Mouse (Mus musculus) left cerebral cortex, adult 8-10 months (tissue): Measurements from ENCODE around the gene Ubd. TPM values are rescaled to one million over a fixed set of nuclear protein-coding genes. Genes with fewer than 3 reads are reported as not detected.

Experiments
- total RNA-seq, 4 experiments: library from RNA; stranded (reverse); gene quantifications; 2 replicates each; pipeline ENCODE4 v1.2.4; 2022

Gene Ubd
- total RNA-seq, 4 experiments from 2014 or later: not detected

Other genes with a start within 250 kb of the Ubd start
- gene Ppp1r11, start 242.2 kb upstream of the Ubd start, total RNA-seq: 100 to 1,000 TPM; 107 to 144 (median 137) TPM
- gene Znrd1, start 235.3 kb upstream of the Ubd start, total RNA-seq: 10 to 100 TPM; 23.9 to 39.6 (median 33.0) TPM
- 1 to 10 TPM; 4.7 to 7.3 (median 6.6) TPM for gene Znrd1as, start 235.3 kb upstream of the Ubd start, total RNA-seq
- gene 2410137M14Rik, start 212.7 kb upstream of the Ubd start, total RNA-seq: 1 to 10 TPM in 1 of 4 experiments, under 1 TPM in 2, not detected in 1; 0.86 to 1.3 (median 0.89) TPM
- 1 to 10 TPM in 2 of 4 experiments, under 1 TPM in 2; 0.44 to 1.6 (median 0.97) TPM for gene H2-M5, start 204.4 kb upstream of the Ubd start, total RNA-seq
- gene Zfp57, start 192.7 kb upstream of the Ubd start, total RNA-seq: 10 to 100 TPM in 1 of 4 experiments, 1 to 10 TPM in 3; 8.1 to 10.5 (median 9.0) TPM
- 10 to 100 TPM; 52.5 to 55.9 (median 54.6) TPM for gene Mog, start 170.5 kb upstream of the Ubd start, total RNA-seq
- 100 to 1,000 TPM; 662 to 748 (median 699) TPM for gene Gabbr1, start 147.9 kb upstream of the Ubd start, total RNA-seq
- not detected for gene Olfr90, start 105.4 kb upstream of the Ubd start, total RNA-seq
- gene Olfr91, start 95.6 kb upstream of the Ubd start, total RNA-seq: not detected
- not detected for gene Olfr92, start 73.8 kb upstream of the Ubd start, total RNA-seq
- gene Olfr93, start 32.4 kb upstream of the Ubd start, total RNA-seq: not detected
- not detected for gene Olfr94, start 7.1 kb downstream of the Ubd start, total RNA-seq
- not detected for gene Olfr95, start 19.2 kb downstream of the Ubd start, total RNA-seq
- gene Olfr96, start 26.3 kb downstream of the Ubd start, total RNA-seq: not detected
- gene Olfr97, start 43.4 kb downstream of the Ubd start, total RNA-seq: not detected
- gene Olfr98, start 69.9 kb downstream of the Ubd start, total RNA-seq: not detected
- gene H2-M3, start 76.3 kb downstream of the Ubd start, total RNA-seq: 1 to 10 TPM; 3.5 to 7.0 (median 4.7) TPM
- not detected for gene Olfr99, start 89.6 kb downstream of the Ubd start, total RNA-seq
- not detected for gene Olfr101, start 110.4 kb downstream of the Ubd start, total RNA-seq
- not detected for gene Olfr102, start 123.2 kb downstream of the Ubd start, total RNA-seq
- not detected for gene Olfr103, start 145.8 kb downstream of the Ubd start, total RNA-seq
- not detected for gene Olfr104-ps, start 165.7 kb downstream of the Ubd start, total RNA-seq
- not detected for gene Olfr105-ps, start 185.1 kb downstream of the Ubd start, total RNA-seq
- gene Olfr106-ps, start 196.5 kb downstream of the Ubd start, total RNA-seq: not detected
- not detected for gene Olfr107, start 205.3 kb downstream of the Ubd start, total RNA-seq